Mouse (Mus musculus) C2C12 (cell line): ENCODE measurements around the gene Cdk5rap3. TPM values are rescaled to one million over a fixed set of nuclear protein-coding genes. Genes with fewer than 3 reads are reported as not detected.

Experiments
- H3K27me3 ChIP-seq: one replicate; pipeline ENCODE4 v1.6.1; 2011; ENCODE audit not compliant: control insufficient read depth, insufficient read depth, insufficient read length
- H3K36me3 ChIP-seq: one replicate; pipeline ENCODE4 v1.6.1; 2011; ENCODE audit not compliant: control insufficient read depth, insufficient read depth
- H3K4me3 ChIP-seq: one replicate; pipeline ENCODE4 v1.5.1; 2011; ENCODE audit warnings: mild to moderate bottlenecking, control low read depth; ENCODE audit not compliant: poor library complexity, insufficient read depth, severe bottlenecking
- H3K79me2 ChIP-seq: one replicate; pipeline ENCODE4 v1.6.1; 2011; ENCODE audit not compliant: control insufficient read depth, insufficient read depth
- H3K79me3 ChIP-seq: one replicate; pipeline ENCODE4 v1.6.1; 2011; ENCODE audit warnings: low read depth, control low read depth
- H3ac ChIP-seq: one replicate; pipeline ENCODE3; 2011; ENCODE audit warnings: low read depth; ENCODE audit not compliant: control insufficient read depth, insufficient read length
- CEBPB ChIP-seq: IDR thresholded peaks from one replicate; pipeline ENCODE4 v1.6.1; 2011; ENCODE audit warnings: low read depth, mild to moderate bottlenecking, control low read depth, moderate library complexity
- CTCF ChIP-seq: IDR thresholded peaks from one replicate; pipeline ENCODE4 v1.5.1; 2011; ENCODE audit not compliant: control insufficient read depth, insufficient read depth, insufficient read length
- FOSL1 ChIP-seq: IDR thresholded peaks from one replicate; pipeline ENCODE4 v1.8.0; 2011; ENCODE audit warnings: mild to moderate bottlenecking, low read length; ENCODE audit not compliant: poor library complexity, insufficient read depth, severe bottlenecking
- MAX ChIP-seq: IDR thresholded peaks from one replicate; pipeline ENCODE4 v1.6.1; 2011; ENCODE audit warnings: mild to moderate bottlenecking, control low read depth
- MYOD1 ChIP-seq: IDR thresholded peaks from one replicate; pipeline ENCODE4 v1.6.1; 2011; ENCODE audit warnings: low read depth; ENCODE audit not compliant: control insufficient read depth, insufficient read length
- MYOG ChIP-seq: IDR thresholded peaks from one replicate; pipeline ENCODE4 v1.6.1; 2011; ENCODE audit not compliant: control insufficient read depth, insufficient read length; ENCODE audit errors: extremely low read depth
- USF1 ChIP-seq: IDR thresholded peaks from one replicate; pipeline ENCODE4 v1.6.1; 2011; ENCODE audit warnings: low read depth, mild to moderate bottlenecking, control low read depth, moderate library complexity
- long read RNA-seq, 2 experiments: library from polyadenylated mRNA; unstranded; transcript quantifications; one replicate each; pipeline ENCODE4 v2.0.0; 2019 to 2020
- polyA plus RNA-seq: library from polyadenylated mRNA; unstranded; fragments of >200 nt; fragmentation: generic; extraction: Trizol; gene quantifications from one replicate; pipeline ENCODE4 v1.2.1, GENCODE M21; 2012; ENCODE audit warnings: missing spikeins

Cdk5rap3 gene
- 33.1 TPM for polyA plus RNA-seq
- long read RNA-seq, experiment 1, transcript Cdk5rap3-201 (14 exons, 2,250 nt): major isoform, 87 of 143 reads
- long read RNA-seq, experiment 1, transcript Cdk5rap3-210 (2 exons, 836 nt): minor isoform, 5 of 143 reads
- long read RNA-seq, experiment 1, partial matches to known transcripts: 42 of 143 reads
- long read RNA-seq, experiment 1, other reads (novel, unspliced or antisense): 9 of 143 reads
- long read RNA-seq, experiment 2, transcript Cdk5rap3-201 (14 exons, 2,250 nt): major isoform, 302 of 372 reads
- long read RNA-seq, experiment 2, partial matches to known transcripts: 40 of 372 reads
- long read RNA-seq, experiment 2, other reads (novel, unspliced or antisense): 29 of 372 reads

DNA sequence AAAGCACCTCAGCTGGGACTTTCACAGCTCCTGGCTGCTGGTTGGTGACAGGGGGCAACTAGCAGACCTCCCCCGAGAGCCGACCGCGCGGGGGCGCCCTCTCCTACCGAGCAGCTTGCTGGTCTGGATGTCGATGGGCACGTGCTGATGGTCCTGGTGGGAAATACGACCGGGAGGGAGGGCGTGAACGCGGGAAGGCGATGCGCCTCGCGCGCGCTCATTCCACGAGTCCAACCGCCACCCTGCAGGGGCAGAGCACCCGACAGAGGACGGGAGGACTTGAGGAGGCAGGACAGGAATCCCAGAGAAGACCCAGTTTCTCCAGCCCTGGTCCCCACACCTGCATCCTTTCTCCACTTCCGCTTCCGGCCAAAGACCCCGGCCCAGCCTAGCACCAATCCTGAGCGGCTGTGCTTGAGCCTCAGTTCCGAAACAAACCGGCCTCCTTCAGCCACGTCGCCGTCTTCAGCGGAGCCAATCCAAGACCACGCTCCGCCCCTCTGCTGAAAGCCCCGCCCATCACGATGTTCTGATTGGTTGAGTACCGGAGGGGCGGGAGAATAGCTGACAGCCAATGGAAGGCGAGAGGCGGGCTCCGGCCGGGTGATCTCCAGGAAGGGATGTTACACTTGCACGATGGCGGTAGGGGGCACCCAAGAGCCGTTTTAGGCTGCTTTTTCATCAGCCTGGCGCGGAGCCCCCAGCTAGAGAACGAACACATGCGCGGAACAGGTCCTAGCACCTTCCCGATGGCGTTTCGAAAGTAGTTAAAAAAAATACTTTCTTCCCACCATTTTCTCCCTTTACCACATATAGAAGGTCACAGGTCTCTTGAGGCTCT lies at the start of gene Cdk5rap3:
TSS of gene Cdk5rap3 (minus strand) at position 453 of the 841 bp plus-strand sequence.
- no peaks in the 10 kb centered on the region for H3K79me3 ChIP-seq
- H3ac ChIP-seq: peak within 1 kb of the TSS; percentile 66
- H3K79me2 ChIP-seq: peaks cover 10% of the 10 kb centered on the region
- peak within 1 kb of the TSS; percentile 87 for H3K4me3 ChIP-seq
- H3K36me3 ChIP-seq: no peaks in the 10 kb centered on the region
- TF ChIP-seq CTCF (peak; percentile 87), USF1 (peak; percentile 73), MAX (peak; percentile 91), MYOD1 (no peak), MYOG (no peak)
- no peaks in the 10 kb centered on the region for H3K27me3 ChIP-seq

- TF ChIP-seq CTCF (peak; percentile 71), USF1 (no peak), CEBPB (no peak)
- Histone ChIP-seq H3K27me3 (no peaks in the 10 kb centered on the region), H3K79me3 (peaks cover 9% of the 10 kb centered on the region), H3K36me3 (peaks cover 36% of the 10 kb centered on the region), H3K79me2 (peaks cover 24% of the 10 kb centered on the region), H3ac (no peak overlapping the region), H3K4me3 (no peak overlapping the region)
Observed at GRCm38 (mm10) chr11:96963580-96963979, 47.3 kb upstream of the Cdk5rap3 start.

DNA sequence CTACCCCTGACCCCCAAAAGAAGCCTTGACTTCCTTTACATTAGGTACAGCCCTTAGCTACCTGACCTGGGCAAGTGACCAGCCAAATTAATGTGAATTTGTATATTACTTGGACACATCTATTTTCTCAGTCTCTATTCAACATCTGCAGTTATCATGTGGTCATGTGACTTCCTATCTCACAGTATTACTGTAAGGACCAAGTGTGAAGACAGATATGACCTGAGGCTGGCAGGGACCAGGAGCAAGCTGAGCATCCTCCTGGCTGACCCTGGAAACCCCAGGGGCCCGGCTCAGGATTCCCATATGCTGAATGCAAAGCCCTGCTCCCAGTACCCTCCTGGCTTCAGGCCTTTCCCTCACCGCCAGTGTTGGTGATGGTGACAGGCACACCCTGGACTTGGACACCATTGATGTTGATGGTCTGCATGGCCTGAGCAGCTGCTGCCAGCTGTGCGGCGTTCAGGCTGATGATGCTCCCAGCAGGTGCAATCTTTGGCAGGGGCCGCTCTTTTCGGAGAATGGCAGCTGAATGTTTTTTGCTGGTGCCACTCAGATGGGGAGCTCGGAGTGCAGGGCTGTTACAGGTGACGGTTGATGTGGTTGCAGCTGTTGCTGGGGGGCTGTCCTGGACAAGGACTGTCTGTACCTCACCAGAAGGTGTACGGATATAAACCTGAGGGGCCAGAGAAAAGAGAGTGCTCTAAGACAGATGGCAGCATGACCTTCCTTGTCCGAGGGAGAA lies 40.9 kb upstream of the Cdk5rap3 start:
- Histone ChIP-seq H3K27me3 (no peaks in the 10 kb centered on the region), H3K4me3 (no peak overlapping the region), H3K79me3 (no peaks in the 10 kb centered on the region), H3K79me2 (no peaks in the 10 kb centered on the region), H3ac (no peak overlapping the region), H3K36me3 (peaks cover 72% of the 10 kb centered on the region)
- TF ChIP-seq CTCF (no peak), MYOG (no peak), CEBPB (no peak), MYOD1 (no peak), USF1 (no peak), MAX (no peak), FOSL1 (no peak)

GRCm38 (mm10) chr11:96956009-96956724 lies 39.9 kb upstream of the Cdk5rap3 start:
- Histone ChIP-seq H3K79me2 (no peaks in the 10 kb centered on the region), H3K79me3 (no peaks in the 10 kb centered on the region), H3K4me3 (no peak overlapping the region), H3K27me3 (no peaks in the 10 kb centered on the region), H3K36me3 (peaks cover 77% of the 10 kb centered on the region), H3ac (no peak overlapping the region)
- TF ChIP-seq FOSL1 (no peak), CTCF (peak; percentile 15)

- H3ac ChIP-seq: no peak overlapping the region
- TF ChIP-seq MAX: no peak
- peaks cover 76% of the 10 kb centered on the region for H3K36me3 ChIP-seq
- H3K27me3 ChIP-seq: no peaks in the 10 kb centered on the region
- no peaks in the 10 kb centered on the region for H3K79me2 ChIP-seq
- no peak overlapping the region for H3K4me3 ChIP-seq
- no peaks in the 10 kb centered on the region for H3K79me3 ChIP-seq
Observed at GRCm38 (mm10) chr11:96955094-96955493, 38.8 kb upstream of the Cdk5rap3 start.
